Mouse (Mus musculus) cerebellum, adult 2 months (tissue): ENCODE results near the gene Sdk1.

Source experiments
- CTCF ChIP-seq: fragments of 200-500 bp; IDR thresholded peaks from 2 replicates; pipeline ENCODE4 v1.5.1; 2011; ENCODE audit warnings: low read depth, mild to moderate bottlenecking, control low read depth, low read length, moderate library complexity, borderline replicate concordance; ENCODE audit not compliant: insufficient read depth
- POLR2A ChIP-seq: fragments of 200-500 bp; IDR thresholded peaks from 2 replicates; pipeline ENCODE4 v1.6.1; 2011; ENCODE audit warnings: low read length, control low read depth, borderline replicate concordance; ENCODE audit not compliant: insufficient read depth

- TF ChIP-seq CTCF (no peak), POLR2A (no peak)
Observed at GRCm38 (mm10) chr5:141793926-141794325, 552.6 kb downstream of the Sdk1 start.
